Mouse (Mus musculus) cortical plate, adult 2 months (tissue): ENCODE results near the gene Gpd1.

Experiments
- CTCF ChIP-seq: fragments of 200-500 bp; IDR thresholded peaks from 2 replicates; pipeline ENCODE4 v1.5.1; 2011; ENCODE audit warnings: mild to moderate bottlenecking, control low read depth, low read length; ENCODE audit not compliant: insufficient read depth; ENCODE audit errors: extremely low read depth
- POLR2A ChIP-seq: fragments of 200-500 bp; IDR thresholded peaks from 2 replicates; pipeline ENCODE4 v1.6.1; 2011; ENCODE audit warnings: mild to moderate bottlenecking, low read length, control low read depth; ENCODE audit not compliant: insufficient read depth; ENCODE audit errors: extremely low read depth

- no peak for TF ChIP-seq CTCF
- 0 out of 2 replicates have a peak, but pooled peaks have one; percentile 11 for TF ChIP-seq POLR2A
Measured at GRCm38 (mm10) chr15:99715361-99715865, 1.9 kb upstream of the Gpd1 start.
